8 mouse cellular contexts compared by ENCODE assay signal in genomic region chr7:29814381-29814780, GRCm38 (mm10). TPM values are rescaled to one million over a fixed set of nuclear protein-coding genes. Genes with fewer than 3 reads are reported as not detected.
DNase-seq lines count a peak whose midpoint lies in the region; ATAC-seq lines count a peak whose summit lies in the region.
"Had no signal": no experiment of that assay in that cellular context is flagged by ENCODE, and none has a peak within 500 bp of the region (broad histone marks: within the 10 kb centered on the region; RNA-seq: fewer than 3 reads in every experiment).

No protein-coding gene starts in this region.

- 82% methylated on average over 2 of the region's 2 CpGs for WGBS in limb, embryonic 12.5 days
- 90% methylated on average over 2 of the region's 2 CpGs for WGBS in limb, embryonic 10.5 days
- 86% methylated on average over 2 of the region's 2 CpGs for WGBS in forebrain, embryonic 13.5 days
- WGBS in liver, embryonic 12.5 days (ENCODE audit: insufficient replicate concordance), result 72% methylated on average over 2 of the region's 2 CpGs
- 91% methylated on average over 2 of the region's 2 CpGs for WGBS in neural tube, embryonic 12.5 days

- ATAC-seq in limb, embryonic 12.5 days (ENCODE audit: insufficient number of reproducible peaks, insufficient read depth, low FRiP score, low TSS enrichment, low read depth), result no peak
- ATAC-seq in forebrain, embryonic 13.5 days, result no peak
- no peak for ATAC-seq in liver, embryonic 12.5 days
- no peak for ATAC-seq in neural tube, embryonic 12.5 days (ENCODE audit: low FRiP score, low read depth)

- no peak overlapping the region for H3K27ac ChIP-seq in limb, embryonic 12.5 days
- H3K27ac ChIP-seq in limb, embryonic 10.5 days, result no peak overlapping the region
- no peak overlapping the region for H3K27ac ChIP-seq in forebrain, embryonic 13.5 days
- H3K27ac ChIP-seq in liver, embryonic 12.5 days, result no peak overlapping the region
- H3K27ac ChIP-seq in neural tube, embryonic 12.5 days, result no peak overlapping the region

- H3K4me2 ChIP-seq in limb, embryonic 12.5 days, result peak overlapping the region; percentile 75
- peak overlapping the region; percentile 81 for H3K4me2 ChIP-seq in forebrain, embryonic 13.5 days
- H3K4me2 ChIP-seq in liver, embryonic 12.5 days, result peak overlapping the region; percentile 90
- peak overlapping the region; percentile 80 for H3K4me2 ChIP-seq in neural tube, embryonic 12.5 days (replicated peaks)

- H3K36me3 ChIP-seq in limb, embryonic 12.5 days, result 0 out of 2 replicates have a peak, but pooled peaks cover 4% of the 10 kb centered on the region
- peaks cover 6% of the 10 kb centered on the region for H3K36me3 ChIP-seq in limb, embryonic 10.5 days
- H3K36me3 ChIP-seq in forebrain, embryonic 13.5 days (ENCODE audit: poor library complexity, severe bottlenecking), result 0 out of 2 replicates have a peak, but pooled peaks cover 4% of the 10 kb centered on the region
- no peaks in the 10 kb centered on the region for H3K36me3 ChIP-seq in liver, embryonic 12.5 days
- peaks cover 3% of the 10 kb centered on the region for H3K36me3 ChIP-seq in neural tube, embryonic 12.5 days

- no peak overlapping the region for H3K9ac ChIP-seq in limb, embryonic 12.5 days (replicated peaks)
- H3K9ac ChIP-seq in forebrain, embryonic 13.5 days, result no peak overlapping the region
- no peak overlapping the region for H3K9ac ChIP-seq in liver, embryonic 12.5 days
- no peak overlapping the region for H3K9ac ChIP-seq in neural tube, embryonic 12.5 days

- H3K4me3 ChIP-seq in limb, embryonic 12.5 days (replicated peaks), result 0 out of 2 replicates have a peak overlapping the region, but pooled peaks have one; percentile 65
- H3K4me3 ChIP-seq in limb, embryonic 10.5 days, result no peak overlapping the region
- H3K4me3 ChIP-seq in forebrain, embryonic 13.5 days, result peak overlapping the region; percentile 77; the same call in 1 of the 2 replicates
- H3K4me3 ChIP-seq in liver, embryonic 12.5 days, result no peak overlapping the region
- no peak overlapping the region for H3K4me3 ChIP-seq in neural tube, embryonic 12.5 days

- no peaks in the 10 kb centered on the region for H3K27me3 ChIP-seq in limb, embryonic 12.5 days
- H3K27me3 ChIP-seq in limb, embryonic 10.5 days (ENCODE audit: low read depth, poor library complexity, severe bottlenecking), result no peaks in the 10 kb centered on the region
- no peaks in the 10 kb centered on the region for H3K27me3 ChIP-seq in forebrain, embryonic 13.5 days
- H3K27me3 ChIP-seq in liver, embryonic 12.5 days (replicated peaks), result no peaks in the 10 kb centered on the region
- no peaks in the 10 kb centered on the region for H3K27me3 ChIP-seq in neural tube, embryonic 12.5 days (replicated peaks)

- H3K4me1 ChIP-seq in limb, embryonic 12.5 days (replicated peaks), result peaks cover 25% of the 10 kb centered on the region
- H3K4me1 ChIP-seq in limb, embryonic 10.5 days, result peaks cover 24% of the 10 kb centered on the region
- H3K4me1 ChIP-seq in forebrain, embryonic 13.5 days, result peaks cover 38% of the 10 kb centered on the region
- peaks cover 52% of the 10 kb centered on the region for H3K4me1 ChIP-seq in liver, embryonic 12.5 days
- H3K4me1 ChIP-seq in neural tube, embryonic 12.5 days, result peaks cover 21% of the 10 kb centered on the region

- DNase-seq in limb, embryonic 10.5 days (ENCODE audit: low spot score), result no peak
- no peak for DNase-seq in spleen, postnatal 4 days (ENCODE audit: low spot score in 2 of 2)
- DNase-seq in layer of hippocampus, adult 18-20 months (ENCODE audit: low spot score in 2 of 2), result no peak
- DNase-seq: heart, adult 18-20 months had no signal

- peaks cover 5% of the 10 kb centered on the region; the same call in 1 of the 2 replicates for H3K9me3 ChIP-seq in limb, embryonic 12.5 days
- H3K9me3 ChIP-seq in limb, embryonic 10.5 days (replicated peaks), result no peaks in the 10 kb centered on the region
- 0 out of 2 replicates have a peak, but pooled peaks cover under 1% of the 10 kb centered on the region for H3K9me3 ChIP-seq in forebrain, embryonic 13.5 days (replicated peaks)
- H3K9me3 ChIP-seq in liver, embryonic 12.5 days (replicated peaks), result no peaks in the 10 kb centered on the region
- no peaks in the 10 kb centered on the region for H3K9me3 ChIP-seq in neural tube, embryonic 12.5 days

RNA-seq across cellular contexts. Expression of gene Zfp790, which starts 1.5 kb away (rescaled TPM):
- polyA plus RNA-seq in limb, embryonic 12.5 days (2016; fragmentation: Nextera tagmentation; extraction: Ambion mirVana), result 17.1 and 18.0 TPM in 2 replicates
- polyA plus RNA-seq in limb, embryonic 10.5 days (2016; fragmentation: Nextera tagmentation; extraction: Ambion mirVana), result 15.2 and 16.7 TPM in 2 replicates
- 22.1 and 24.8 TPM in 2 replicates for polyA plus RNA-seq in forebrain, embryonic 13.5 days (2015; fragmentation: Nextera tagmentation; extraction: Ambion mirVana)
- 5.5 and 6.6 TPM in 2 replicates for polyA plus RNA-seq in liver, embryonic 12.5 days (2016; fragmentation: Nextera tagmentation; extraction: Ambion mirVana)
- 26.5 and 27.7 TPM in 2 replicates for polyA plus RNA-seq in neural tube, embryonic 12.5 days (2016; fragmentation: Nextera tagmentation; extraction: Ambion mirVana)
- 10 to 100 TPM; 21.1 to 23.7 TPM for total RNA-seq in layer of hippocampus, adult 18-20 months (2021)

RNA-seq across cellular contexts. Expression of gene Zfp30, which starts 30.6 kb away (rescaled TPM):
- polyA plus RNA-seq in limb, embryonic 12.5 days (2016; fragmentation: Nextera tagmentation; extraction: Ambion mirVana), result 9.3 and 9.9 TPM in 2 replicates
- 5.2 and 7.1 TPM in 2 replicates for polyA plus RNA-seq in limb, embryonic 10.5 days (2016; fragmentation: Nextera tagmentation; extraction: Ambion mirVana)
- polyA plus RNA-seq in forebrain, embryonic 13.5 days (2015; fragmentation: Nextera tagmentation; extraction: Ambion mirVana), result 14.2 and 14.8 TPM in 2 replicates
- polyA plus RNA-seq in liver, embryonic 12.5 days (2016; fragmentation: Nextera tagmentation; extraction: Ambion mirVana), result 0.88 and 1.0 TPM in 2 replicates
- polyA plus RNA-seq in neural tube, embryonic 12.5 days (2016; fragmentation: Nextera tagmentation; extraction: Ambion mirVana), result 9.7 and 10.4 TPM in 2 replicates
- total RNA-seq in layer of hippocampus, adult 18-20 months (2021), result 10 to 100 TPM; 10.3 to 10.6 TPM

RNA-seq across cellular contexts. Expression of gene Zfp940, which starts 39.1 kb away (rescaled TPM):
- 9.0 and 10.2 TPM in 2 replicates for polyA plus RNA-seq in limb, embryonic 12.5 days (2016; fragmentation: Nextera tagmentation; extraction: Ambion mirVana)
- polyA plus RNA-seq in limb, embryonic 10.5 days (2016; fragmentation: Nextera tagmentation; extraction: Ambion mirVana), result 8.5 and 8.7 TPM in 2 replicates
- 11.7 and 13.7 TPM in 2 replicates for polyA plus RNA-seq in forebrain, embryonic 13.5 days (2015; fragmentation: Nextera tagmentation; extraction: Ambion mirVana)
- polyA plus RNA-seq in liver, embryonic 12.5 days (2016; fragmentation: Nextera tagmentation; extraction: Ambion mirVana), result 2.1 and 2.4 TPM in 2 replicates
- polyA plus RNA-seq in neural tube, embryonic 12.5 days (2016; fragmentation: Nextera tagmentation; extraction: Ambion mirVana), result 11.1 and 11.3 TPM in 2 replicates
- total RNA-seq in layer of hippocampus, adult 18-20 months (2021), result 10 to 100 TPM; 14.2 to 18.9 TPM

RNA-seq across cellular contexts. Expression of gene Zfp420, which starts 45.4 kb away (rescaled TPM):
- 12.2 TPM in 2 replicates for polyA plus RNA-seq in limb, embryonic 12.5 days (2016; fragmentation: Nextera tagmentation; extraction: Ambion mirVana)
- polyA plus RNA-seq in limb, embryonic 10.5 days (2016; fragmentation: Nextera tagmentation; extraction: Ambion mirVana), result 7.2 and 10.6 TPM in 2 replicates
- 13.8 and 14.3 TPM in 2 replicates for polyA plus RNA-seq in forebrain, embryonic 13.5 days (2015; fragmentation: Nextera tagmentation; extraction: Ambion mirVana)
- 1.9 TPM in 2 replicates for polyA plus RNA-seq in liver, embryonic 12.5 days (2016; fragmentation: Nextera tagmentation; extraction: Ambion mirVana)
- 12.7 and 13.9 TPM in 2 replicates for polyA plus RNA-seq in neural tube, embryonic 12.5 days (2016; fragmentation: Nextera tagmentation; extraction: Ambion mirVana)
- total RNA-seq in layer of hippocampus, adult 18-20 months (2021), result 10 to 100 TPM; 17.4 to 21.0 TPM

RNA-seq across cellular contexts. Expression of gene Zfp84, which starts 46.0 kb away (rescaled TPM):
- polyA plus RNA-seq in limb, embryonic 12.5 days (2016; fragmentation: Nextera tagmentation; extraction: Ambion mirVana), result 14.0 and 14.7 TPM in 2 replicates
- 8.7 and 12.4 TPM in 2 replicates for polyA plus RNA-seq in limb, embryonic 10.5 days (2016; fragmentation: Nextera tagmentation; extraction: Ambion mirVana)
- polyA plus RNA-seq in forebrain, embryonic 13.5 days (2015; fragmentation: Nextera tagmentation; extraction: Ambion mirVana), result 16.4 and 17.9 TPM in 2 replicates
- 5.0 and 5.1 TPM in 2 replicates for polyA plus RNA-seq in liver, embryonic 12.5 days (2016; fragmentation: Nextera tagmentation; extraction: Ambion mirVana)
- polyA plus RNA-seq in neural tube, embryonic 12.5 days (2016; fragmentation: Nextera tagmentation; extraction: Ambion mirVana), result 15.4 and 15.5 TPM in 2 replicates
- total RNA-seq in layer of hippocampus, adult 18-20 months (2021), result 10 to 100 TPM; 20.4 TPM

Comparison
In these comparisons a context has a peak if more than half of its experiments do, and no peak if none do; other contexts are left out.
1. H3K4me3 ChIP-seq: peak in limb, embryonic 12.5 days (single experiment) and forebrain, embryonic 13.5 days (single experiment); none in limb, embryonic 10.5 days (single experiment), liver, embryonic 12.5 days (single experiment) and neural tube, embryonic 12.5 days (single experiment).
2. Peak in every context shown above with its lines, with median percentiles within 50 percentile points of each other: H3K4me2 ChIP-seq.